Mouse (Mus musculus): ENCODE results near the gene Tspan14. TPM values are rescaled to one million over a fixed set of nuclear protein-coding genes. Genes with fewer than 3 reads are reported as not detected.

Tspan14 gene
- polyA plus RNA-seq, 1 experiment from 2014 or later = 72.7 TPM

- Histone ChIP-seq H3K36me3 (ENCODE audit: control insufficient read depth, insufficient read depth, low read length) (peaks cover 15% of the 10 kb centered on the region; the same call in 1 of the 2 replicates), H3K27me3 (replicated peaks; ENCODE audit: control insufficient read depth, insufficient read depth, low read length) (no peaks in the 10 kb centered on the region), H3K9ac (ENCODE audit: low read depth, low read length) (0 out of 2 replicates have a peak overlapping the region, but pooled peaks have one; percentile 14), H3K9me3 (ENCODE audit: control insufficient read depth, low read length) (no peaks in the 10 kb centered on the region), H3K4me1 (ENCODE audit: control insufficient read depth, insufficient read depth, low read length) (peaks cover 13% of the 10 kb centered on the region; the same call in 1 of the 2 replicates), H3K4me2 (ENCODE audit: low read depth, low read length) (no peak overlapping the region), H3K4me3 (ENCODE audit: low read depth, low read length) (no peak overlapping the region), H3K27ac (replicated peaks; ENCODE audit: low read depth, low read length) (no peak overlapping the region)
- DNase-seq (ENCODE audit: low spot score) = peak; percentile 35
- WGBS = 46% methylated on average over 10 of the region's 10 CpGs
- no peak for ATAC-seq (ENCODE audit: low read depth)
Observed at GRCm38 (mm10) chr14:40924378-40925113, 42.1 kb downstream of the Tspan14 start.

DNA sequence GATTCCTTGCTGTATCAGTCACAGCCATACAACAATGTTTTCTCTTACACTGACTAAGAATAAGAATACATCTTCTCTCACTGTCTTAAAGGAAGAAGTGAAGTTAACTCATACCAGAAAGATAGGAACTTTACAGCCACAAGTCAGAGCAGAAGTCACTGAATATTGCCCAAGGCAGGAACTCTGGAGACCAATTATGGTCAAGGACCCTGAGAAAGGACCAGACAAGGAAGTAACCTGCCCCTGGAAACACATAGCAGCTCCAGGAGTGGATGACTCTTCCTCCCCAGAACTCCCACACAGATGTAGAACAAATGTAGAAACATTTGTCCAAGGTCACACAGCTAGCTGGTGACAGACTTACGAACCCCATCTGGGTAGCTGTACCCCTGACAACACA, 45.4 kb downstream of the Tspan14 start:
- no peak overlapping the region for H3K4me3 ChIP-seq (ENCODE audit: low read depth, low read length)
- H3K4me1 ChIP-seq (ENCODE audit: control insufficient read depth, insufficient read depth, low read length) = peaks cover 6% of the 10 kb centered on the region; the same call in 1 of the 2 replicates
- H3K36me3 ChIP-seq (ENCODE audit: control insufficient read depth, insufficient read depth, low read length) = peaks cover 20% of the 10 kb centered on the region
- WGBS = 89% methylated on average over 1 of the region's 1 CpGs
- H3K4me2 ChIP-seq (ENCODE audit: low read depth, low read length) = no peak overlapping the region
- H3K27ac ChIP-seq (replicated peaks; ENCODE audit: low read depth, low read length) = no peak overlapping the region
- no peaks in the 10 kb centered on the region for H3K9me3 ChIP-seq (ENCODE audit: control insufficient read depth, low read length)
- no peak for ATAC-seq (ENCODE audit: low read depth)
- H3K9ac ChIP-seq (ENCODE audit: low read depth, low read length) = no peak overlapping the region
- no peaks in the 10 kb centered on the region for H3K27me3 ChIP-seq (replicated peaks; ENCODE audit: control insufficient read depth, insufficient read depth, low read length)
- no peak for DNase-seq (ENCODE audit: low spot score)

- Histone ChIP-seq H3K36me3 (ENCODE audit: control insufficient read depth, insufficient read depth, low read length) (peaks cover 34% of the 10 kb centered on the region), H3K4me2 (ENCODE audit: low read depth, low read length) (no peak overlapping the region), H3K4me3 (ENCODE audit: low read depth, low read length) (no peak overlapping the region), H3K9ac (ENCODE audit: low read depth, low read length) (no peak overlapping the region), H3K27me3 (replicated peaks; ENCODE audit: control insufficient read depth, insufficient read depth, low read length) (no peaks in the 10 kb centered on the region), H3K9me3 (ENCODE audit: control insufficient read depth, low read length) (no peaks in the 10 kb centered on the region), H3K27ac (replicated peaks; ENCODE audit: low read depth, low read length) (no peak overlapping the region), H3K4me1 (ENCODE audit: control insufficient read depth, insufficient read depth, low read length) (peaks cover 5% of the 10 kb centered on the region; the same call in 1 of the 2 replicates)
- DNase-seq (ENCODE audit: low spot score) = no peak
- WGBS = 87% methylated on average over 7 of the region's 7 CpGs
- no peak for ATAC-seq (ENCODE audit: low read depth)
Observed at GRCm38 (mm10) chr14:40919521-40919920, 47.1 kb downstream of the Tspan14 start.

- H3K4me2 ChIP-seq (ENCODE audit: low read depth, low read length) = no peak overlapping the region
- ATAC-seq (ENCODE audit: low read depth) = no peak
- H3K27me3 ChIP-seq (replicated peaks; ENCODE audit: control insufficient read depth, insufficient read depth, low read length) = no peaks in the 10 kb centered on the region
- H3K4me3 ChIP-seq (ENCODE audit: low read depth, low read length) = no peak overlapping the region
- no peak overlapping the region for H3K27ac ChIP-seq (replicated peaks; ENCODE audit: low read depth, low read length)
- 61% methylated on average over 5 of the region's 7 CpGs for WGBS
- peaks cover 38% of the 10 kb centered on the region for H3K36me3 ChIP-seq (ENCODE audit: control insufficient read depth, insufficient read depth, low read length)
- no peak for DNase-seq (ENCODE audit: low spot score)
- H3K4me1 ChIP-seq (ENCODE audit: control insufficient read depth, insufficient read depth, low read length) = no peaks in the 10 kb centered on the region
- no peaks in the 10 kb centered on the region for H3K9me3 ChIP-seq (ENCODE audit: control insufficient read depth, low read length)
- no peak overlapping the region for H3K9ac ChIP-seq (ENCODE audit: low read depth, low read length)
Observed at GRCm38 (mm10) chr14:40918477-40918876, 48.1 kb downstream of the Tspan14 start.

GRCm38 (mm10) chr14:40917632-40918031, 49.0 kb downstream of the Tspan14 start:
- no peak overlapping the region for H3K4me2 ChIP-seq (ENCODE audit: low read depth, low read length)
- no peaks in the 10 kb centered on the region for H3K9me3 ChIP-seq (ENCODE audit: control insufficient read depth, low read length)
- ATAC-seq (ENCODE audit: low read depth) (peak; percentile 51), DNase-seq (ENCODE audit: low spot score) (peak; percentile 79)
- H3K36me3 ChIP-seq (ENCODE audit: control insufficient read depth, insufficient read depth, low read length) = peaks cover 41% of the 10 kb centered on the region
- no peak overlapping the region for H3K4me3 ChIP-seq (ENCODE audit: low read depth, low read length)
- no peaks in the 10 kb centered on the region for H3K27me3 ChIP-seq (replicated peaks; ENCODE audit: control insufficient read depth, insufficient read depth, low read length)
- WGBS = 0% methylated on average over 1 of the region's 1 CpGs
- no peak overlapping the region for H3K9ac ChIP-seq (ENCODE audit: low read depth, low read length)
- H3K4me1 ChIP-seq (ENCODE audit: control insufficient read depth, insufficient read depth, low read length) = no peaks in the 10 kb centered on the region
- H3K27ac ChIP-seq (replicated peaks; ENCODE audit: low read depth, low read length) = no peak overlapping the region

DNA sequence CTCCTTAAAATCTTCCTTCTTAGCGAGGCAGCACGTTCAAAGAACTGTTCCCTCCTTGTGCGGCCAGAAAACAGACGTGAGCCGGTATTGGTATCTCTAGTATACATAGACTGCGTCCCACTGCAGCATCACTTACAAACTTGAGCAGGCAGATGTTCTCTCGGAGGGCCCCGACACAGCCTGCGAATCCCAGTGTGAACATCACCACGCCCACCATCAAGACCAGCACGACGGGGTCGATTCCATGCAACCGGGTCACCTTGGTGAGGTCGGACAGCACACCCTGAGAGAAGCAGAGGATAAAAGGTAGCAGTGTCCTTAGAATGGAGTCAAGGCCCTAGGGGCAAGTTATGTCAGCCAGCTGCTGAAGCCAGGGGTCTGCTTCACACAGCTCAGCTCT, 49.9 kb downstream of the Tspan14 start:
- 81% methylated on average over 13 of the region's 15 CpGs for WGBS

DNA sequence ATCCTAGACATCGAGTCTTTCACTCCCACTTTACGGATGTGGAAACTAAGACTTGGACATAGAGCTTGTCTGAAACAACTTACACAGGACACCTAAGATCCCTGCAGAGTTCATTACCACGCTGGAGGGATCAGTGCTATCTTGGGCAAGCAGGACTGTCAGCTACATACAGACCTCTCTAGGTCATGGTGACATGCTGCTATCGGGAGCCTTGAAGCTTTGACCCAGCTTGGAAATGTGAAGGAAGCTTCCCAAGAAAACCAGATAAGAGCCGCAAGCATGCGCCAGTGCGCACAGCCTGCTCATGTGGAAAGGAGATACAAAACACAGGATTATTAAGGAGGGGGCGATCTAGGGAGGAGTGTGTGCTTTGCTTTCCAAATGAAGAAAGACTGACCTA, 50.8 kb downstream of the Tspan14 start:
- H3K4me1 ChIP-seq (ENCODE audit: control insufficient read depth, insufficient read depth, low read length) = no peaks in the 10 kb centered on the region
- no peak for ATAC-seq (ENCODE audit: low read depth)
- H3K4me2 ChIP-seq (ENCODE audit: low read depth, low read length) = no peak overlapping the region
- no peak overlapping the region for H3K27ac ChIP-seq (replicated peaks; ENCODE audit: low read depth, low read length)
- H3K36me3 ChIP-seq (ENCODE audit: control insufficient read depth, insufficient read depth, low read length) = peaks cover 40% of the 10 kb centered on the region
- no peak for DNase-seq (ENCODE audit: low spot score)
- WGBS = 89% methylated on average over 8 of the region's 8 CpGs
- H3K27me3 ChIP-seq (replicated peaks; ENCODE audit: control insufficient read depth, insufficient read depth, low read length) = no peaks in the 10 kb centered on the region
- no peak overlapping the region for H3K4me3 ChIP-seq (ENCODE audit: low read depth, low read length)
- H3K9ac ChIP-seq (ENCODE audit: low read depth, low read length) = no peak overlapping the region
- no peaks in the 10 kb centered on the region for H3K9me3 ChIP-seq (ENCODE audit: control insufficient read depth, low read length)

More for the DNA sequence above, 49.9 kb downstream of the Tspan14 start:
- Histone ChIP-seq H3K36me3 (ENCODE audit: control insufficient read depth, insufficient read depth, low read length) (peaks cover 32% of the 10 kb centered on the region), H3K9ac (ENCODE audit: low read depth, low read length) (no peak overlapping the region), H3K27me3 (replicated peaks; ENCODE audit: control insufficient read depth, insufficient read depth, low read length) (no peaks in the 10 kb centered on the region), H3K27ac (replicated peaks; ENCODE audit: low read depth, low read length) (no peak overlapping the region), H3K4me2 (ENCODE audit: low read depth, low read length) (no peak overlapping the region), H3K4me1 (ENCODE audit: control insufficient read depth, insufficient read depth, low read length) (no peaks in the 10 kb centered on the region), H3K4me3 (ENCODE audit: low read depth, low read length) (no peak overlapping the region), H3K9me3 (ENCODE audit: control insufficient read depth, low read length) (no peaks in the 10 kb centered on the region)
- ATAC-seq (ENCODE audit: low read depth) = no peak
- DNase-seq (ENCODE audit: low spot score) = no peak

DNA sequence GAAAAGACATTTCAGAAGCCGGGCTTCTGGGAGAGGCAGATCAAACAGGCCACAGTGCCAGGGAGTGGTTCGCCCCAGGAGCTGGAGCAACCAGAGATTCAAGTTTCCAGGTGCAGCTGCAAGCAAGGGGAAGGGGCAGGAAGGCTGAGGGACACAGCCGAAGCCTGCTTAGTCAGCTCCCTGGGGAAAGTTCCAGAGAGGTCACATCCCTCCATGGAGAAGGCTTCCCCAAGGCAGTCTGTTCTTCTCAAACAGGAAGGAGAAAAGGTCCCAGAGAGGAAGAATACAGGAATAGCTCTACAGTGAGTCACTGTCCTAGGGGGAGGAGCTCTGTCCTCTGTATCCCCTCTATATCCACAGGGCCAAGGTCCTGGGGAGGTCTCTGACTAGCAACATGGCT, 51.9 kb downstream of the Tspan14 start:
- Histone ChIP-seq H3K36me3 (ENCODE audit: control insufficient read depth, insufficient read depth, low read length) (peaks cover 51% of the 10 kb centered on the region), H3K27me3 (replicated peaks; ENCODE audit: control insufficient read depth, insufficient read depth, low read length) (no peaks in the 10 kb centered on the region), H3K27ac (replicated peaks; ENCODE audit: low read depth, low read length) (peak overlapping the region; percentile 0; the same call in 1 of the 2 replicates), H3K4me2 (ENCODE audit: low read depth, low read length) (no peak overlapping the region), H3K4me1 (ENCODE audit: control insufficient read depth, insufficient read depth, low read length) (no peaks in the 10 kb centered on the region), H3K9me3 (ENCODE audit: control insufficient read depth, low read length) (no peaks in the 10 kb centered on the region), H3K9ac (ENCODE audit: low read depth, low read length) (no peak overlapping the region), H3K4me3 (ENCODE audit: low read depth, low read length) (no peak overlapping the region)
- DNase-seq (ENCODE audit: low spot score) (peak; percentile 64), ATAC-seq (ENCODE audit: low read depth) (peak; percentile 39; the same call in 1 of the 2 replicates)
- 75% methylated on average over 3 of the region's 3 CpGs for WGBS

GRCm38 (mm10) chr14:40913709-40914108, 52.9 kb downstream of the Tspan14 start:
- no peaks in the 10 kb centered on the region for H3K4me1 ChIP-seq (ENCODE audit: control insufficient read depth, insufficient read depth, low read length)
- DNase-seq (ENCODE audit: low spot score) (no peak), ATAC-seq (ENCODE audit: low read depth) (no peak)
- H3K4me2 ChIP-seq (ENCODE audit: low read depth, low read length) = no peak overlapping the region
- 76% methylated on average over 6 of the region's 6 CpGs for WGBS
- H3K4me3 ChIP-seq (ENCODE audit: low read depth, low read length) = no peak overlapping the region
- no peak overlapping the region for H3K27ac ChIP-seq (replicated peaks; ENCODE audit: low read depth, low read length)
- peaks cover 61% of the 10 kb centered on the region for H3K36me3 ChIP-seq (ENCODE audit: control insufficient read depth, insufficient read depth, low read length)
- H3K9ac ChIP-seq (ENCODE audit: low read depth, low read length) = no peak overlapping the region
- H3K27me3 ChIP-seq (replicated peaks; ENCODE audit: control insufficient read depth, insufficient read depth, low read length) = no peaks in the 10 kb centered on the region
- no peaks in the 10 kb centered on the region for H3K9me3 ChIP-seq (ENCODE audit: control insufficient read depth, low read length)
